Mouse (Mus musculus) inflammation-experienced regulatory T-cells, adult 6 months (primary cell): ENCODE data around the gene Rab26. TPM values are rescaled to one million over a fixed set of nuclear protein-coding genes. Genes with fewer than 3 reads are reported as not detected.

Experiments
- ATAC-seq: one replicate; pipeline ENCODE4 v1.8.0; 2017
- polyA plus RNA-seq, 3 experiments: library from polyadenylated mRNA; unstranded; fragments of 100-300 nt; shearing (Covaris generic); gene quantifications; one replicate each; pipeline ENCODE4 v1.2.1; 2017

Gene Rab26
- polyA plus RNA-seq, 3 experiments from 2014 or later: 1.1 to 6.5 (median 2.0) TPM

GRCm38 (mm10) chr17:24546234-24546633, 12.2 kb upstream of the Rab26 start:
- ATAC-seq: no peak

- no peak for ATAC-seq
Measured at GRCm38 (mm10) chr17:24545247-24545646, 11.2 kb upstream of the Rab26 start.

- no peak for ATAC-seq
Measured at GRCm38 (mm10) chr17:24544613-24545012, 10.6 kb upstream of the Rab26 start.

DNA sequence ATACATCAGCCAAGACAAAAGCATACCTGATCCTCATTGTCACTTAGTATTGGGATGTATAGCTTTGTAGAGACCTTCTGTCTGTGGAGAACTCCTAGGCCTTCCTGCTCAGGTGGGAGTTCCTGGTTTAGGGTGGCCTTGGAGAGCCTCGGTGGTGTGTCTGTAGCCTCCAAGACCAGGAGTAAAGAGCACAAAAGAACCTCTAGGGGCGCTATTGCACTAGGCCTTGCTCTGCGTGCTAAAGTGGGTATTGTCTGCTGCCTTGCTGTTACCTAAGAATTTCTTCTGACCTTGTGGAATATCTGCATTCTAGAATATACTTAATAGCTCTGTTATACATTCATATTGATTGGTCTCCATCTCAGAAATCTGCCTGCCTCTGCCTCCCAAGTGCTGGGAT, 6.4 kb upstream of the Rab26 start:
- no peak for ATAC-seq

- ATAC-seq: no peak
Measured at GRCm38 (mm10) chr17:24538950-24539349, 4.9 kb upstream of the Rab26 start.

DNA sequence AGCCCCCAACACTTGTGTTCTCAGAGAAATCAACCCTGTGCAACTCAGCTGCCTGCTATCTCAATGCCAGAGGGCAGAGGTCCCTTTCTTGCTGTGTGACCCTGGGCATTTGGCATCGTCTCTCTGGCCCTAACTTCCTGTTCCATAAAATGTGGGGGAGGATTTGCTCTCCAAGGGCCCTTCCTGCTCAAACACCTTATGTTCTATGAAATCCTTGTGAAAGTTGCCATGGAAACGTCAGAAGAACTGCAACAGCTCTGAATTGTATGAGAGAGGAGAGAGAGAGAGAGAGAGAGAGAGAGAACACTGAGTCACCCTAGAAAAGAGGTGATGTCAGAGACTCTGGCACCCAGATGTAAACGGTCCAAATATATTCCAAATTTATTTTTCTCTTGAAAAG, 3.5 kb upstream of the Rab26 start:
- no peak for ATAC-seq

GRCm38 (mm10) chr17:24535300-24535699, 1.3 kb upstream of the Rab26 start:
- ATAC-seq: no peak

GRCm38 (mm10) chr17:24533099-24533992, 664 bp downstream of the Rab26 start:
- ATAC-seq: peak; percentile 77

DNA sequence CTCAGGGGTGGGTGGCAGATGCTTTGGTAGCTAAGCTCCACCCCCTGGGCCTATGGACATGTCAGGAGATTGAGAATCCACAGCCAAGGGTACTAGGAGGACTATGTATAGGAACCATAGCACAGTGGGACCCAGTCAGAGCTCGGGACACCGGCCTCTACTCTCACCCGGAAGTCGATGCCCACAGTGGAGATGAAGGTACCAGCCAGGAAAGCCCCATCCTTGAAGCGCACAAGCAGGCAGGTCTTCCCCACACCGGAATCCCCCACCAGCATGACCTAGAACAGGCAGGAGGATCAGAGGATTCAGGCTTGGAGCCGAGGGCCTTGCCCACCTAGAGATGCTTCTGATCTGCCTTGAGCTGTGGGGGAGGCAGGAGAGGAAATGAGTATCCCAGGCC, 2.0 kb downstream of the Rab26 start:
- no peak for ATAC-seq

GRCm38 (mm10) chr17:24531064-24531463, 2.9 kb downstream of the Rab26 start:
- no peak for ATAC-seq

DNA sequence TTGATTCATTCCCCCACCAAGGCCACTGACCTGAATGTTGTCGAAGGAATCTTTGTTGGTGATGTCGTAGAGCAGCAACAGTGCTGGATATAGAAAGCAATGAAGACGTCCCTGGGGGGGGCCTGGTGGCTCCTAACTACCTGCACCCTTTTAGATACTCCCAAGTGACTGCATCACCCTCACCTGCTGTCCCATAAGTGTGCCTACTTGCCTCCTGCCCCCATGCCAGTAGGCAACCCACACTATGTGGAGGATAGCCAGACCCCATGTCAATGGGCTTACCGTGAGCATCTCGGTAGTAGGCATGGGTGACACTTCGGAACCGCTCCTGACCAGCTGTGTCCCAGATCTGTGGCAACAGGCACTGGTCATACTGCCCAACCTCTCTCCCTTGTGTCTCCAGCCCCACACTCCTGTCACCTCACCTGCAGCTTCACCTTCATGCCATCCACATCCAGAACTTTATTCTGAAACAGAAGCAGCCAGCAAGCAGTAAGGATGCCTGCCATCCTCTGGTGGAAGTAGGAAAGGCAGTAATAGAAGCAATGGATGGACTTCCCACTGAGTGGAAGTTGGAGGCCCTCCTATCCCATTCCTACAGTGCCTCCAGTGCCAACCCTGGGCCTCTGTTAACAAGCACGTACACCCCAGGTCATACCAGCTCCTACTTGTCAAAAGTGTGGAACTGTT, 3.5 kb downstream of the Rab26 start:
- no peak for ATAC-seq

DNA sequence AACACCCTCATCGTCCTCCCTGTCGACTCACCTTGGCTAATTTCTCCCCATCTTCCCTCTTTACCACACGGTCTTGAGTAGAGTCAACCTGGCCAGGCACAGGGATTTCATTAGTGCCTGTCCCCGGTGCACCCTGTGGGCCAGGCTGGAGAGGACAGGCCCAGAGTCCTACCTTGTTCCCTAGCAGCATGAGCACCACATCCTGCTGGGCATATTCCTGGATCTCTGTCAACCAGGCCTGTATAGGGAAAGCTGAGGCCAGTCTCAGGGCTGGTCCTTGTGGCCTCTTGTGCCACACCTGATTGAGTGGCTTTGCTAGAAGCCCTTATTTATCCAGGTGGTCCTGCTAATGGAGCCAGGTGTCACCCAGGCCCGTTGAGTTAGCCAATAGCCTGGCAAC, 4.1 kb downstream of the Rab26 start:
- no peak for ATAC-seq

- no peak for ATAC-seq
Measured at GRCm38 (mm10) chr17:24529007-24529451, 5.0 kb downstream of the Rab26 start.

DNA sequence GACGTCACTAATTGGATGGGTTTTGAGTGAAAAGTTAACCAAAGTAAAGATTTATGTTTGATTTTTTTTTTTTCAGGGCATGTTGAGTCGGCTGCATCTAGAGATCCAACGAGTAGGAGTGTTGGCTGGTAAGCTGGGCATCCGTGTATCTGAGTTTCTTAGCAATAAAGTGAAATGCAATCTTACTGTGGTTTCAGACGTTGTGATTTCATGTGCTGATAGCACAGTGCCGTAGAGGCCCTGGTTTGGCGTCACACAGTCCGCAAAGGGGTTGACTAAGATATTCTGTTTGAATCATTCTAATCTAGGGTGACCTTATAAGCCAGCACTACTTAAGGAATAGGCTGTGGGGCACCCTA, 5.5 kb downstream of the Rab26 start:
- ATAC-seq: no peak

DNA sequence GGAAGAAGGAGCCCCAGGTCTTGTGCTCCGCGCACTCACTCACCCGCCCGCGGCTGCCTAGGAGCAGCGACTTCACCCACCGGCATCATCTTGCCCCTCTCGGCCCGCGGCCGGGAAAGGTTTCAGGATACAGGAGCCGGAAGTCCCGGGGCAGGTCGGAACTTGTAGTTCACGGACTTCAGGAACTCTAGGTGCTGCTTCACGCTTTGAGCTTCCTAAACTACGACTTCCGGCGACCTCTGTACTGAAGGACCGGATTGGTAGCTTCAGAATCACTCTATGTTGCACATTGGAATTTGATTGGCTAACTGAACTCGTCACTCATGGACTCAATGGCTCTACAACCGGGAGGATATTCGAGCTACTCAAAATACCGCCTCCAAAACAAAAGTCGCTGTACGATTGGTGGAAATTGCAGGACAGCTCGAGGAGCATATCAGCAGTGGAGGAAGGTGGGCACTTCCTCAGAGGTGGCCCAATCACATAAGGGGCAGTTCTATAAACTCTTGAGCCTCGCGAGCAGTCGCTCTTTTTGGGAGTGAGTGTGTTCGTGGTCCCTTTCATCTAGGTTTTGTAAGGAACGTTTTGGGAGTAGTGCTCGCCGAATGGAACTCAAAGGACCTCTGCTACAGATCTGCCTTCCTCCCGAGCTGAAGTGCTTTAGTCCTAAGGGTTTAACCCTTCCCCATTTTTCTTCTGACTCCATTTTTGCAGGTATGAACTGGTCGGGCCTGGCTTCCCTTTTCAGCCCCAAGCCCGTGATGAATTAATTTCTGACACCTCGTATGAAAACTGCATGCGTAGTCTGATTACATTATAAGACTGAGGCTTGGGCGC, 6.1 kb downstream of the Rab26 start, which contains the start of gene Traf7:
Traf7 (minus strand) TSS at position 216 of the 837 bp plus-strand sequence.
- peak; percentile 95 for ATAC-seq

GRCm38 (mm10) chr17:24527315-24527714, 6.7 kb downstream of the Rab26 start:
- ATAC-seq: no peak

DNA sequence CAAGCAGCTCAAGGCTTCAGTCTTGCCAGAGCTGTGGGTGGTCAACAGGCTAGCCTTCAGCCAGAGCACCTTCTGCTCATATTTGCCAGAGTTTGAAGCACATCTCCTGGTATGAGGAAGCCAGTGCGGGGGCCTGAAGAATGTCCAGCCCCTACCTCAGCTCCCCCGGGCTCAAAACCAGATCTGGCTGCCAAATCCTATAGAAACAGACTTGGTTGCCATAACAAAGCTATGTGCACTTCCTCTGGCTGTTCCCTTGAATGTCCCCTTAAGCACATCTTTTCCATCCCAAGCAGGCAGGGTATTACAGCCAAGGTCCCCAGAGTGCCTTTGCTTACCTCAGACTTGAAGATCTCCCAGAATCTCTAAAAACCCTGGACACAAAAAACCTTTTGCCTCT, 9.3 kb downstream of the Rab26 start:
- no peak for ATAC-seq

GRCm38 (mm10) chr17:24520450-24520849, 13.6 kb downstream of the Rab26 start:
- no peak for ATAC-seq

DNA sequence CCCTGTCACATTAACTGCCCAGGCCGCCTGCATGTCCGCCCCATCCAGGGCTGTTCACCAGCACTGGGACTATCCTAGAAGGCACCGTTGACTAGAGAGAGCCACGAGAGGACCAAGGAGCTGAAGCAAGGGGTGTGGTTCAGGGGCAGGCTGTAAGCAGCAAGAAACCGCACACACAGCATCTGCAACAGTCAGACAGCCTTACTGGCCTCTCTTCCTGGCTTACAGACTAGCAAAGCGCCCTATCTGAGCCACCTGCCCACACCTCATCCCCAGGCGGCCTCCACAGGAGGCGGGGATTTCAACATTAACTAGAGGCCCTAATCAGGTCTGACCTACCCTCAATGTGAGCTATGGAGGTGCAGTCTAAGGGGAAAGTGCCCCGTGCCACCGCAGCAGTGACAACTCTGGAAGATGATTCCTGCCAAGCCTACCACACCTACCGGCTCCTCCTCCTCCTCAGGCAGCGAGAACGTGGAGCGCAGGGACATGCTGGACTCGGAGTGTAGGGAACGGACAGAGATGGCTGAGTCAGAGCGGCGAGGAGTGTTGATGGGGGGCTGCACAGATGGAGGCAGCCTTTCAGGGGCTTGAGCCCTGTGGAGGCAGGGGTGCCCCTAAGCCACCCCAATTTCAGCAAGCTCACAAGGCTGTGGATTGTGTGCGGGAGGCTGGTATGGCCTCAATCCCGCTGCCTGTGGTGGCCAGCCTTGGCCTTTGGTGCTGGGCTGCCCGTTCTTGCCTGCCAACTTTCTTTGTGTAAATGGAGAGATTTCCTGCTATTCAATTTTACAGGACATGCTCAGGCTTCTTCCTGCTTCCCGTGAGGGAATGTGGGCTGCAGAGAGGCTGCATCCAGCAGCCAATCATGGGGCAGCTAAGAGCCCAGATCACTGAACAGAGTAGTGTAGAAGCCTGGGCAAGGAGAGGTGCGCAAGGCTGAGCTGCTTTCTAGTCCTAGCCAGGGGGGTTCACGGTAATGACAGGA, 19.4 kb downstream of the Rab26 start:
- no peak for ATAC-seq

DNA sequence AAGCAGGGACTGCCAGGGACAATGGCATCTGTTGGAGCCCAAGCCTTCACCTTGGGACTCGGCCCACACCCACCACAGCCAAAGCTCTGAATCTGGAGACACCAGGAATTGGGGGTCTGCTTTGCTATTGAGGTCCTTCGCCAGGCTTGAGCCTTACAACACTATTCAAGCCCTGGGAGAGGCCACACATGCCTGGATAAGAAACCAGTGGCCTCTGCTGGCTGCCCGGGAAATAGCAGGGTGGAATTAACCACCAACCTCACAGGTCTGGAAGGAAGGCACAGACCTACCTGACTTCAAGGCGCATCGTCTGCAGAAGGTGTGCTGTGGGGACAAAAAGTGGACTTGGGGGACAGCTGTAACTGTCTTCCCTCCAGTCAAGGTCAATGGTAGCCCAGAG, 20.4 kb downstream of the Rab26 start:
- ATAC-seq: no peak

GRCm38 (mm10) chr17:24507806-24508460, 26.1 kb downstream of the Rab26 start:
- no peak for ATAC-seq
